Mouse (Mus musculus) ES-E14 (cell line): ENCODE measurements around the gene Krt42. TPM values are rescaled to one million over a fixed set of nuclear protein-coding genes. Genes with fewer than 3 reads are reported as not detected.

Source experiments
- DNase-seq: peaks from one replicate; pipeline ENCODE4 v3.0.0-alpha.2; 2013; ENCODE audit warnings: low read depth, low spot score
- H3K27ac ChIP-seq: 2 replicates; pipeline ENCODE4 v1.5.1; 2012; ENCODE audit warnings: low read depth, mild to moderate bottlenecking, low read length, moderate library complexity, mixed read lengths; ENCODE audit not compliant: poor library complexity, insufficient read depth, severe bottlenecking
- H3K36me3 ChIP-seq: 2 replicates; pipeline ENCODE4 v1.6.1; 2012; ENCODE audit warnings: mild to moderate bottlenecking, low read length, moderate library complexity, mixed read lengths; ENCODE audit not compliant: control insufficient read depth, poor library complexity, insufficient read depth, severe bottlenecking
- H3K4me1 ChIP-seq, 2 experiments: fragments of 150-350 bp in 1 of 2; sonication (generic) in 1 of 2; 2 replicates each; pipeline ENCODE4 v1.6.1; 2012; ENCODE audit warnings: low read length in 2 of 2, mild to moderate bottlenecking in 1 of 2, mixed read lengths in 1 of 2; ENCODE audit not compliant: control insufficient read depth in 2 of 2, insufficient read depth in 2 of 2, poor library complexity in 1 of 2
- H3K4me3 ChIP-seq, 2 experiments: fragments of 150-350 bp in 1 of 2; sonication (generic) in 1 of 2; 2 replicates each; pipeline ENCODE4 v1.5.1; 2012; ENCODE audit warnings: low read length in 2 of 2, low read depth in 1 of 2, mild to moderate bottlenecking in 1 of 2, mixed read lengths in 1 of 2; ENCODE audit not compliant: insufficient read depth in 1 of 2, poor library complexity in 1 of 2, severe bottlenecking in 1 of 2
- H3K9ac ChIP-seq: 2 replicates; pipeline ENCODE4 v1.6.1; 2012; ENCODE audit warnings: low read depth, mild to moderate bottlenecking, low read length, mixed read lengths; ENCODE audit not compliant: poor library complexity, insufficient read depth, severe bottlenecking
- H3K9me3 ChIP-seq: fragments of 150-350 bp; sonication (generic); 2 replicates; pipeline ENCODE4 v1.6.1; 2012; ENCODE audit warnings: low read depth, mild to moderate bottlenecking, low read length; ENCODE audit not compliant: control insufficient read depth, insufficient read depth
- CHD2 ChIP-seq: IDR thresholded peaks from 2 replicates; pipeline ENCODE4 v1.6.1; 2014; ENCODE audit warnings: mild to moderate bottlenecking, low read depth, low read length, inconsistent platforms
- HCFC1 ChIP-seq: IDR thresholded peaks from 2 replicates; pipeline ENCODE4 v1.6.1; 2012; ENCODE audit warnings: low read length, inconsistent platforms, borderline replicate concordance; ENCODE audit not compliant: insufficient read depth
- MAFK ChIP-seq: IDR thresholded peaks from 2 replicates; pipeline ENCODE4 v1.6.1; 2014; ENCODE audit warnings: mild to moderate bottlenecking, low read depth, low read length, inconsistent platforms; ENCODE audit not compliant: insufficient read depth
- ZC3H11A ChIP-seq: IDR thresholded peaks from 2 replicates; pipeline ENCODE4 v1.6.1; 2012; ENCODE audit warnings: low read depth, mild to moderate bottlenecking, inconsistent platforms, low read length, borderline replicate concordance
- ZNF384 ChIP-seq: IDR thresholded peaks from 2 replicates; pipeline ENCODE4 v1.6.1; 2012; ENCODE audit warnings: low read depth, low read length, inconsistent platforms
- in situ Hi-C, 2 experiments: fragments of 600-800 bp; cut with MboI; formaldehyde crosslinking; loops; one replicate each; pipeline ENCODE4 v1.15.1; 2025; ENCODE audit warnings: low sequenced_read_pairs in 2 of 2, inconsistent platforms in 1 of 2; ENCODE audit not compliant: unreplicated experiment in 2 of 2
- total RNA-seq: library from RNA; depleted of rRNA; stranded (reverse); fragments of 300-350 nt; gene quantifications from 2 replicates; pipeline ENCODE4 v1.2.3, GENCODE M21; 2012; rRNA removed

Krt42 gene
- total RNA-seq = 21.7 and 42.5 TPM in 2 replicates

DNA sequence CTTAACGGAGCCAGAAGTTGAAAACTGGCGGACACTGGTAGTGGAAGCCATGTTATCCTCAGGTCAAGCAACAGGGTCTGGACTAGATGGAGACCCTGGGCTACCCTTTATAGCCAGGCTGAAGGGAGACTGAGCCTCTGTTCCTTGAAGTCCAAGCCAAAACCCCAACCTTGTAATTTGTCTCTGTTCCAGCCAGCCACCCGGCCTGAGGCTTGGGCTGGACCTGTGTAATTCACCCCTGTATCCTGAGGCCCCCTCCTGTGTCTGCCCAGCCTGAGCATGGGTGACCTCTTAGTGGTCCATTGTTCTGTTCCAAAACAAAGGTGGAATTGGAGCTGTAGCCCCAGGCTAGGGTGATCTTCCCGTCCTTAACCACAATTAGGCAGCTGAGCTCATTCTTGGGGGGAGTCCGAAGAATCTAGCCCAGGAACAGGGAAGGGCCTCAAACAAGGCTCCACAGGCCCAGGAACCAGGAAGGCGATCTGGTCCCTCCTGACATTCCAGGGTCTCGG is at the start of gene Krt42:
TSS of gene Krt42 (minus strand) at position 51 of the 512 bp plus-strand sequence.
- Histone ChIP-seq H3K4me3 (no peak within 1 kb of the TSS), H3K4me1 (peaks cover 16 to 38% of the 10 kb centered on the region in 2 experiments), H3K9ac (no peak within 1 kb of the TSS), H3K27ac (no peak within 1 kb of the TSS), H3K9me3 (no peaks in the 10 kb centered on the region), H3K36me3 (no peaks in the 10 kb centered on the region)
- TF ChIP-seq CHD2 = no peak
- DNase-seq = no peak
- in situ Hi-C loops = no loop called here

DNA sequence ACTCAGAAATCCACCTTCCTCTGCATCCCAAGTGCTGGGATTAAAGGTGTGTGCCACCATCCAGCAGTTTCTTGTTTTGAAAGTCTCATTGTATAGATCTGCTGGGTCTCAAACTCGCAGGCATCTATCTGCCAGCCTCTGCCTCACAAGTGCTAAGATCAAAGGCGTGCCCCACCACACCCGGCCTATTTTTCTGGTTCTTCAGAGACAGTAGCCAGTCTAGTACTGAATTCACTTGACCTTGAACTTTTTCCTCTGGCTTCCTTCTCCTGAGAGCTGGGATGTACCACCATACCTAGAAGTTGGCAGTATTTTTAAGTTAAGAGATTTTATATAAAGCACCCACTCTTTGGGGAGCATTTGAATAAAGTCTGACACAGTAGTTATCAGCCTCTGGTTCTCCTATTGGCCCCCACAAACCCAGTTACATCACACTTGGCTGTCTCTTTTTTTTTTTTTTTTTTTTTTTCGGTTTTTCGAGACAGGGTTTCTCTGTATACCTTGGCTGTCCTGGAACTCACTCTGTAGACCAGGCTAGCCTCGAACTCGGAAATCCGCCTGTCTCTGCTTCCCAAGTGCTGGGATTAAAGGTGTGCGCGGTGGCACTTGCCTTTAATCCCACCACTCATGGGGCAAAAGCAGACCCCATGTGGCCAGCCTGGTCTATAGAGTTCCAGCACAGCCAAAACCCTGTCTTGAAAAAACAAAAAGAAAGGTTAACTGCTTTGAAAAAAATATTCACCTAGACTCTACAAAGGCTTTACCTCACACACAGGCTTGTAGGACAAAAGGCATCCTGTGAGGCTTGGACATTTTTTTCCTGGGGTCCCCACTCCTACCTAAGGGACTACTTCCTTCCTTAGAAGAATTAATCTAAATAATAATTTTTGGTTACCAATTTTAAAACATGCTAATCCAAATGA is 49.1 kb upstream of the Krt42 start:
- Histone ChIP-seq H3K36me3 (peaks cover 20% of the 10 kb centered on the region), H3K9ac (peak overlapping the region; percentile 46; the same call in 1 of the 2 replicates), H3K9me3 (no peaks in the 10 kb centered on the region), H3K4me1 (peaks cover 6 to 16% of the 10 kb centered on the region in 2 experiments), H3K27ac (peak overlapping the region; percentile 56), H3K4me3 (peak overlapping the region; percentile 57 to 91)
- TF ChIP-seq MAFK = no peak
- no peak for TF ChIP-seq ZC3H11A
- no peak for DNase-seq
- in situ Hi-C loops = no loop called here

GRCm38 (mm10) chr11:100317826-100318380 is 48.2 kb upstream of the Krt42 start:
- in situ Hi-C loops = no loop called here
- peaks cover 6 to 21% of the 10 kb centered on the region in 2 experiments for H3K4me1 ChIP-seq
- H3K9ac ChIP-seq = no peak overlapping the region
- DNase-seq = no peak
- peaks cover 20% of the 10 kb centered on the region for H3K36me3 ChIP-seq
- TF ChIP-seq ZC3H11A (no peak), MAFK (no peak), HCFC1 (no peak), ZNF384 (no peak), CHD2 (no peak)
- peak overlapping the region; percentile 56; the same call in 1 of the 2 replicates for H3K27ac ChIP-seq
- no peak overlapping the region for H3K4me3 ChIP-seq
- no peaks in the 10 kb centered on the region for H3K9me3 ChIP-seq

GRCm38 (mm10) chr11:100315439-100315838 is 45.8 kb upstream of the Krt42 start:
- no peak for TF ChIP-seq CHD2
- no peak for TF ChIP-seq ZC3H11A
- no peak for TF ChIP-seq MAFK
- TF ChIP-seq ZNF384 = no peak
- TF ChIP-seq HCFC1 = no peak
- Histone ChIP-seq H3K9me3 (no peaks in the 10 kb centered on the region), H3K4me3 (no peak overlapping the region), H3K36me3 (peaks cover 1% of the 10 kb centered on the region), H3K9ac (no peak overlapping the region), H3K4me1 (peaks cover 6 to 21% of the 10 kb centered on the region in 2 experiments), H3K27ac (peak overlapping the region; percentile 53; the same call in 1 of the 2 replicates)
- in situ Hi-C loops = no loop called here
- no peak for DNase-seq

GRCm38 (mm10) chr11:100313424-100313823 is 43.8 kb upstream of the Krt42 start:
- Histone ChIP-seq H3K4me3 (no peak overlapping the region), H3K9me3 (no peaks in the 10 kb centered on the region), H3K27ac (no peak overlapping the region), H3K9ac (no peak overlapping the region), H3K4me1 (peaks cover 5 to 21% of the 10 kb centered on the region in 2 experiments), H3K36me3 (no peaks in the 10 kb centered on the region)
- no peak for DNase-seq
- in situ Hi-C loops = no loop called here
- TF ChIP-seq HCFC1 (no peak), MAFK (no peak), ZC3H11A (no peak), CHD2 (no peak), ZNF384 (no peak)
